Mouse (Mus musculus) megakaryocyte, embryonic 14.5 days (primary cell): ENCODE data around the gene Ntrk3.

Experiments used
- FLI1 ChIP-seq: IDR thresholded peaks from 2 replicates; pipeline ENCODE4 v1.6.1; 2012; ENCODE audit warnings: low read length, inconsistent platforms, mixed read lengths
- GATA1 ChIP-seq: IDR thresholded peaks from 3 replicates; pipeline ENCODE4 v1.6.1; 2012; ENCODE audit warnings: mixed read lengths, low read length, inconsistent platforms, borderline replicate concordance

GRCm38 (mm10) chr7:78752961-78753360 is 15.1 kb upstream of the Ntrk3 start:
- no peak for TF ChIP-seq FLI1
- no peak for TF ChIP-seq GATA1
